Mouse (Mus musculus) right cerebral cortex, postnatal 14 days (tissue): ENCODE results near the gene Anxa4.
A peak's percentile ranks its signal among the peaks of the same experiment; 100 is the strongest.

ENCODE experiments used
- DNase-seq: peaks from one replicate; pipeline ENCODE4 v3.0.0; 2022

Anxa4 gene

DNA sequence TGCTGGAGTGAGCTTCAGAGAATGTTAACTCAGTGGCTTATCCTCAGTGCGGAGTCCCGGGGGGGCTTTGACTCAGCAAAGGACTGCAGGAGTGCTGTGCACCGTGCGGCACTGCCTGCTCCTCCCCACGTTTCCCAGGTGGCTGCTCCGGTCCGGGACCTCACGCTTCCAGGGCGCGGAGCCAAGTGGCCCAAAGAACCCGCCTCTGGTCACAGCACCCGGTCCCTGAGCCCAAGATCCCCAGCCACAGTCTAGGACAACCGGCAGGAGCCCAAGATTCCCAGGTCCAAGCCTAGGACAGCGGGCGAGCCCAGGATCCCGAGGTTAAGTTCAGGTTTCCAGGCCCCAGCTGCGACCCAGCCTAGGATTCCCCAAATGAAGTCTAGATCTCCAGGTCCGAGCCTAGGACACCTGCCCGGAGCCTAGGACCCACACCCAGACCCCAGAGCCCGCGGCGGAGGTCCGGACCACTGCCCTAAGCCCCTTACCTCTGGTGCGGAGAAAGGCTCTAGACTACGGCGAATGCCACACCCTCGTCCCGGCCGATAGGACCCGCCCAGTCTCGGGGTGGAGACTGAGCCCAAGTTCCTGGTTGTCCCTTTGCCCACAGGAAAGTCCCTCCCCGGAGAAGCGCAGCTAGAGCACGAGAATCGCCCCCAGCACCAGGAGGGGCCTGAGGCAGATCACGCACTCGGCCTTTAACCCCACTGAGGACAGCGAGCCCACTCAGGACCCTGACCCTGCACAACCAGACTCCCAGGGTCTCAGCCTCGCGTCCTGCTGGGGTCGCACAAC lies at the start of gene Anxa4:
Gene Anxa4 (minus strand): TSS at position 564 of the 795 bp plus-strand sequence.
- DNase-seq: no peak

DNA sequence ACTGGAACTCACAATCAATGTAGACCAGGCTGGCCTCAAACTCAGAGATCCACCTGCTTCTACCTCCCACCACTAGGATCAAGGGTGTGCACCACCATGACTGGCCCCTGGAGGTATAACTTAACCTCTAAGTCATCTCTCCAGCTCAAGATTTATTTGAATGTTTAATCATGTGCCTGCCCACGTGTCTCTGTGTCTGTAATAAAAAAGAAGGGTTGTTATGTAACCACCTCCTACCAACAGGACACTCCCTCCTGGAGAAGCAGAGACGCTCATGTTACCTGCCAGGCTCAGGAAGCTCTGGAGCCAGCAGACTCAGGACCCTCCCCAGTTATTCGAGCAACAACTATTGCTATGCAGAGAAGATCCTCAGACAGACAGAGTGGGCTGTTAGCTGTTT lies 48.6 kb upstream of the Anxa4 start:
- no peak for DNase-seq

DNA sequence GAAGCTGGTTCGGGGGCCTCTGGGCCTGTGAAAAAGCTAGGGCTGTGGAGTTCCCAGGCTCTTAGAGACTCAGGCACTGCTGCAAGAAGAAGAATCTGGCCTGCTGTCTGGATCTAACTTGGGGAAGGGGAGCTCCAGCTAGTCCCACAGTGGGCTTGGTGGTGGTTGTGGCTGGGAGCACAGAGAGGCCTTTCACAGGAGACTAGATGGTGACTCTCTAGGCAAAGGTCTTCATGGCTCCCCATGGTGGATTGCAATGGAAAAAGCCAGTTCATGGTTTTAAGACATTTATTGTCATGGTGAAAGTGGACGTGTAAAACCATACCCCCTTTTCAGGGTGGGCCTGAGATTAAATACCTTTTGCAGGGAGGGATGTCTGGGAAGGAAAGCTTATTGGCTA lies 45.7 kb upstream of the Anxa4 start:
- no peak for DNase-seq

DNA sequence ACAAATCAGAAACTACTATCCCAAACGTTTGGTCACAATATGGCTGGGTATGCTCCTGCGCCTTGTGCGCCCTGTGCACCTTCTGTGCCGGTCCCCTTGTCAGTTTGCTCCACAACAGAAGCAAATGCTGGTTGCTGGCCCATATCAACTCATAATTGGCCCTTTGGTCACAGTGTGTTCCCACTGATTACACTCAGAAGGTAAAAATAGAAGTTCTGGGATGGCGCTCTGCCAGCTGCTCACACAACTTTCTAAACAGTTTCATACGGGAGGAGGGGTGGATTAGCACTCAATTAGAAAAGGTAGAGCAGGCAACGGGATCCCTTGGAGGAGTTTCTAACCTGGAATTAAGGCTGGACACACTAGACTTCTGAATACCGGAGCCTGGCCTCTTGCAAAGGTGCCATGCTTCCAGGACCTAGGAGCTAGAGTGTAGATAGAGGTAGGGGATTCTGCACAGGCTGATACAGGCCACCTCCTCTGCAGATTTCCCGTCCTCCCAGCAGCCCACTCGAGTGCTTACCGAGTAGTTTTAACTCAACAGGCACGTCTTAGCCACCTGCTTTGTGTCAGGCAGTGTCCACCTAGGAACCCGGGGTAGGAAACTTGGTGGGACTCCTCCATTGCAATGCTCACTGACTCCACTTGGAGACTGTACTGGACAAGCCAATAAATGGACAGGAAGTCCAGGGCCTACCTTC lies 39.6 kb upstream of the Anxa4 start:
- DNase-seq: no peak

DNA sequence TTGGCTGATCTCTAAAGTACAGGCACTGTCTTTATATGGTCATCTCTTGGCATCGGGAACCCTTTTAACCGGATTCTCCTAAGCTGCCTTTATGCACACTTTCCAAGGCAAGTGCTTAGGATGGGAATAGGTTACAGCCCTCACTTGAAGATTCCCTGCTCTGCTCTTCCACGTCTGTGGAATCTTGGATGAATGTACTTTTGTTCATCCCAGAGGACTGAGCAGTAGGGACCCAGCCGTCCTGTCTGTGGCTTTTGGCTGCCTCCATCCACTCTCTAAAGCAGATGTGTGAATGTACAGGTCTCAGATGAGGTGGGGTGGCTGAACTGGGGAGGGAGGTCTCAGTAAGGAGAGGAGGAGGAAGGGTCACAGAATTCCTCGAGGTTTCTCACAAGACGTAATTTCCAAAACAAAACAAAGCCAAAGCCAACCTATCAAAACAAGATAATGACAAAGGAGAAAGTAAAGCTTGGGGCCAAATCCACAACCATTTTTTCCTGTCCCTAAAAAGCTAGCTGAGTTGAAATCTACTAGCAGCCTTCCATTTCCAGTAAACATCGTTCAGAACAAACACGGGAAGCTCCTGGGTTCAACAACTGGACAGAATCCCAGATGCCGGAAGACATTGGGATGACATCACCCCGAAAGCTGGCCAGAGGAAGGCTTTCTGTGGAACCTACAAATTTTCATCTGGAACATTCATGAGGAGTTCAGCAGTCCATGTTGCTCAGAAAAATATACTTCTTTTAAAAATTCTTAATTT lies 37.5 kb upstream of the Anxa4 start:
- DNase-seq: no peak

DNA sequence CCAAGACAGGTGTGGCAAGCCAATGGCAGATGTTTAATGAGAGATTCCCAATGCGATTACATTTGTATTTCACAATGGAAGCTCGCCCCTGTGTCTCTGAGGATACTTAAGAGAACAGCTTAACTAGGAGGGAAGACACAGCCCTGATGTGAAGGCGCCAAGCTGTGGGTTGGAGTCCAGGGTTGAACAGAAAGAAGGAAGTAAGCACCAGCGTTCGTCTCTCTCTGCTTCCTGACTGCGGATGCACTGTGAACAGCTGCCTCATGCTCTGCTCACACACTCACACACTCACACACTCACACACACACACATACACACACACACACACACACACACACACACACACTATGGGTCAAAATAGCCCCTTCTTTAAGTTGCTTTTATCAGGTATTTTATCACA lies 36.4 kb upstream of the Anxa4 start:
- no peak for DNase-seq

DNA sequence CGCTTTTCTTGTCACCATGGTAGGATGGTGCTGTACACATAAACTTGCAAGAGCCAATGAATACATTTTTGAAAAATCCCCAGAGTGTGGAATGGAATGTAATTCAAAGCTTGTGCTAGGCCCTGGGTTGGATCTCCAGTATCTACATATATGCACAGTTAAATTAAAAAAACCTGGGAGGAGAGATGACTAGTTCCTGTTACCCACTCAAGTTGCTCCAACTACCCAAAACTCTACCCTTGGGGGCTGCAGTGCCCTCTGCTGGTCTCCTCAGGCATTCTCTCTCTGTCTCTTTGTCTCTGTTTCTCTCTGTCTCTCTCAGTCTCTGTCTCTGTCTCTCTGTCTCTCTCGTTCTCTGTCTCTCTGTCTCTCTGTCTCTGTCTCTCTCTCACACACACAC lies 34.0 kb upstream of the Anxa4 start:
- DNase-seq: no peak

DNA sequence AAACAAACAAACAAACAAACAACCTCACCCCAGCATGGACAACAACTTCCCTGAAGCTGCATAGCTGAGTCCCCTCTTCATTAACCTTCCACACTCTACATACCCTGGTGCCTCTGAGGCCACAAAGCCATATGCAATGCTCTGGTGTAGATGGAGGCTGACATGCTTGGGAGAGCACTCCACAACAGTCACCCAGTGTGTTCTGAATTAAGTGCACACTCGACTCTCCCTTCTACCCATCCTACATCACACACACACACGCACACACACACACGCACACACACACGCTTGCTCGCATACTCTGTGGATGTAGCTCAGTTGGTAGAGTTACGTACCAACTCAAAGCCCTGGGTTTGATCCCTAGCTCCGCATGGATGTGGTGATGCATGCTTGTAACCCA lies 31.0 kb upstream of the Anxa4 start:
- no peak for DNase-seq

DNA sequence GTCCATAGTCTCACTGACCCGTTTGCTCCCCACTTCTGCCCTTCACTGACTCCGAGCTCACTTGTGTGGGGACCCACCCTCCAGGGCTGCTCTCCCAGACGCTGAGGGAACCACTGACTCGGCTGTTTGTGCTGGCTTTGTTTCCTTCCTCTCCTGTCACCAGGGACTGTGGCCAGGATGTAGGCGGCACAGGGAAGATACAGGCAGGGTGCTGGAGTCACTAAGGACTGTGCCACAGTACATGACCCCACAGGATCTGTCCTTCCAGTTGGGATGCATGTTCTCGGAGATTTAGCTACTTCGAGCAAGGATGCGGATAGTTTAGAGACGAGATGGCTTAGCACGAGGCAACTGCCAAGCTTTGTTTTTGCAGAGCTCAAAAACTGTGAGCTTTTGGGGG lies 30.4 kb upstream of the Anxa4 start:
- peak; percentile 28 for DNase-seq

DNA sequence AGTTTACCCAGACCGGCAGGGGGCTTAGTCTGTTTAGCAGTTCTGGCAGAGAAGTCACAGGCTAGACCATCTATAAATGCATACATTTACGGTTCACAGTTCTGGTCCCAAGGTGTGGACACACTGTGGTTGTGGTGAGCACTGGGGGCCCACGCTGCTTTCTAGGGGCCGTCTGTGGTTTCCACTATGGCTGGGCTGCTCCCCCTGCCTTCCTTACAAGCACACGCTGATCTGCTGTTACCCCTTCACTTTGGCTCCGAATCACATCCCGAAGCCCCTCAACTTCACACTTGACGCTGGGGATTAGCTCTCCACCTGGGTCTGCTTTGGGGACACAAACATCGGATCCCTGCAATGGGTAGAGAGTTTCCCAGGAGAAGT lies 29.7 kb upstream of the Anxa4 start:
- no peak for DNase-seq

DNA sequence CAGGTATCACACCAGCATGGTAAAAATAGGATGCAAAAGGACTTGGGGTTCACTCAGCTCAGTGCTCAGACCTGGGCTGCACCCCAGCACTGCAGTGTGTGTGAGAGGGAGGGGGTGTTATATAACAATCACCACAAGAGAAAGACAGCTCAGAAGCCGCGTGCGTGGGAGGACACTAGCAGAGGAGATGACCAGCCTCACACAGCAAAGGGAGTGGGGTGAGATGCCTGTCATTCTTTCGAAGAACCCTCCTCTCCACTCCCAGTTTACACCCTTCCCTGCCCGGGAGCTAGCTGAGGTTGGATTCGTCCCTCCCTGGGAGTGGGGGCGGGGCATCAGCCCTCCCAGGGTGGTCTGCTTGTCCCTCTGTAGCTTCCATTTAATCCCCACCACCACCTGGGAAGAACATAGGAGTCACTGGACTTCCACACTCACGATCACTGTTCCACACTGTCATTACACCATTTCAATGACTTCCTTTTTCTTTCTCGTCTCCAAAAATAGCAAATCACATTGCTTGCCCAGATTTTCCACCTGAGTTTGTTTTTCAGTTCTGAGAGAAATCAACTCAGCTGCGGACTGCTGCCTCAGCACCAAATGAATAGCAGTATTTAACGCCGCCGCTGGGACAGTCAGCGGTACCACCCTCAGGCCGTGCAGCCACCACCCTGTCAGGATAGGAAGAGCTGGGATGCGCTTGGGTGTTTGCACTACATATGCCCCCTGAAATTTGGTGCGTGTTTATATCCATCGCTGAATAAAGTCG lies 29.1 kb upstream of the Anxa4 start:
- peak; percentile 73 for DNase-seq

DNA sequence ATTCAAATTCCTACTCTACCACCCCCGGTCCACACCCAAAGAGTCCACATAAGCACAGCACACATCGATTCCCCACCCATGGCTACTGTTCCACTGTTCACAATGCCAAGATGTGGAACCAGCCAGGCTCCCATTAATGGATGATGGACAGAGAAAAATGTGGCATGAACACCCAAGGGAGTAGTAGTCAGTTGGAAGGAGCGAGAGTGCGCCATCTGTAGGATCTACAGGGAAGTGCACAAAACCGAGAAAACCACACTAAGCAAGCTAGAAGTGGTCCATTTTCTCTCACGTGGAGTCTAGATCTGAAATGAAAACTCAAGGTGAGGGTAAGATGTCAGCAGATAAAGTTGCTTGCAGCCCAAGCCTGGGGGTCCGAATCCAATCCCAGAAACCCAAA lies 27.3 kb upstream of the Anxa4 start:
- DNase-seq: no peak

DNA sequence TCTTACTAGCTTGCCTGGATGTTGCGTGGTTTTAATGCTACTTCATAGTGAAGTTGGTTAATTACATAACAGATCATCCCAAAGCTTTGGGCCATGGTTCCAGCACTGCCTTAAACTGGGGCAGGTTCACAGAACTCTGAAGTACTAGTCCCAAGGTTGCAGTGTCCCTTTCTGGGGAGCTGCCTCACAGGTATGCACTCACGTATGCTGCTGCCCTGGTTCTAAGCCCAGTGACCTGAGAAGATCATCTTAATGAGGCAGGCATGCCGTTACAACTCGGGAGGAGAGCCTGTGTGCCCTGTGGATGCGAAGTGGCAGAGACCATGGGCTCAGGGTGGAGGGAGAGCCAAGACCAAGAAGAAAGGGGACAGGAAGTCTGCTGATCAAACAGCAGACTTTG lies 26.5 kb upstream of the Anxa4 start:
- no peak for DNase-seq

DNA sequence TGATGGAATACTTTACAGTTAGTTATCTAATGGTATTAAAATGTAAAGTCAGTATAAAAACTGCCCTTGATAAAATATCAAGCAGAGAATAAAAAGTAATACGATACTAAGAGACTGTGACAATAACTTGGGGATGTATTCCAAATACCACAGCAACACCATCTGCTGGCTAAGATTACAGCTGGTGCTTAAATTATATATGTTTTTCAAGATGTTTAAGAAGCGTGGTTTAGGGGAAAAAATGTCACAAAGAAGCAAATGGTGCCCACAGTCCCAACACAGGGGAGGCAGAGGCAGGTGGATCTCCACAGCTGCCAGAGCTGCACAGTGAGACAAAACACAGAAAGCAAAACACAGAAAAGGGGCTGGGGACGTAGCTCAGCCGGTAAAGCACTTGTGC lies 25.5 kb upstream of the Anxa4 start:
- no peak for DNase-seq

DNA sequence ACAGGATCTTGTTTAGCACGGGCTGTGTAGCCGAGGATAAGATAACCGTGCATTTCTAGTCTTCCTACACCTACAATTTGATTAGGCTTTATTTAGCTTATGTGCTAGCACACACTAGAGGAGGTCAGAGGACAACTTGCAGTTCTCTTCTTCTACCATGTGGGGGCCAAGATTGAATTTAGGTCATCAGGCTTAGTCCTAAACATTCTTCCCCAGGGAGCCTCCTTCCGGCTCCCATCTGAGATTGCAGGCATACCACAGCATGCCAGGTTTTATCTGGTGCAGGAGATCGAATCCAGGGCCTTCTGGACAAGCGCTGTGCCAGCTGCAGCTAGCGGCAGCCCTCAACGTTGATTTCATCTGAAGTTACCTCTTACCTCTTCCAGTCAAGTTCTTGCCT lies 23.2 kb upstream of the Anxa4 start:
- no peak for DNase-seq

DNA sequence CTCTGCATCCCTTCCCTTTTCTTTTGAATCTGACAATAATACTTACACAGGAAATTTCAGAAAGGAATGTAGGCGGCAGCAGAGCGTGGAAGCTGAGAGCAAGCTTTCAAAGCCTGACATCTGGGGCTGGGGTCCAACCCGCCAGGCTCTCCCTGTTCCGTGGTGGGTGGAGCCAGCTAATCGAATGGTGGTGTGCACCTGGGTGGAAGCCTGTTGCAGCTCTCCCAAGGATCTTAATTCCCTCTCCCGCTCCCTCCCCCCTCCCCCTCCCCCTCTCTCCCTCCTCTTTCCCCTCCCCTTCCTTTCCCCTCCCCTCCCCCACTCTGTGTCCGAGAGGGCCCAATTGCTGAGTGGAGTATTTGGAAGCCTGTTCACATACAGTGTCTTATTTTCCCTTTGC lies 22.1 kb upstream of the Anxa4 start:
- no peak for DNase-seq

DNA sequence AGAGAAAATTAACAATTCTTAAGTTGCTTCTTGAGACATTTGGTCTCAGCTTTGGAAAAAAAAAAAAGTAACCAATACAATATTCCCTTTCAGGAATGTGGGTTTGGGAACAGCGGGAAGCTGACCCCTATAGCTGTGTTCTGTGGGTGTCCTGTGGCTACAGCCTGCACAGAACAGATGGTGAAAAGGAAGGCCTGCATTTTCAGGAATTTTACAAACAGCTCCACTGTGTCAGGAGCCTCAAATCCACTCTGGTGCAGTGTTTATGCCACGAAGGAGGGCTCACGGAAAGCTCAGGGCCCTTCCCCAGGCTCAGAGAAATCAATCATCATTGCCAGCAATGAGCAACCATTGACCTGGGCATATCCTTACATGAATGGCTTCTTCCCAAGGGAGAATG lies 21.5 kb upstream of the Anxa4 start:
- no peak for DNase-seq

DNA sequence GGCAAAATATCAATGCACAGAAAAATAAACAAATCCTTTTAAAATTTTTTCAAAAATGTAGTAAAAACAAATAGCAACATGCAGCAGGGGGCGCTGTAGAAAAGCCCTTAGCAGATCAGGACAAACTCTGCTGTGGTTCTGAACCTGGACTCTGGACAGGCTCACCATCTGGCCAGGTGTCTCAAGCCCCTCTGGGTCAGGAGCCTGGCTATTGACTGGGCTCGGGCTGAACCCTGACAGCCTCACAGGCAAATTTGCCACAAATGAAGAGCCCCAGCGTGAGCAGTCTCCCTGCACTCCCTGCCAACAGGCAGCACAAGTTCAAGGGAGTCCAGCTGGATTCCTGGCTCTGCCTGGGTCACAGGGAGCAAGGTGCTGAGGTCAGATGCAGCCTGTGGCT lies 20.0 kb upstream of the Anxa4 start:
- DNase-seq: peak; percentile 76

DNA sequence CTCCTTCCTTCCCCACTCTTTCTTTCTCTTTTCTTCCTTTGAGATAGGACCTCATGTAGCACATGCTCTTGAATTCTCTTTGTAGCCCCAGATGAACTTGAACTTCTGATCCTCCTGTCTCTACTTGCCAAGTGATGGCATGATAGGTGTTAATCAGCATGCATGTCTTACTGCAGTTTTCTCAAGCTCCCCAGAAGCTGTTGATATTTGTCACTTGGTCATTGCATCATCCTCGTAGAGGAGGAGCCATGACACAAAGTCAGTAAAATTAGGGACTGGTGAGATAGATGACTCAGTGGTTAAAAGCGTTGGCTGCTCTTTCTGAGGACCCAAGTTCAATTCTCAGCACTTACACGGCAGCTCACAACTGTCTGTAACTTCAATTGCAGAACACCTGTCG lies 19.5 kb upstream of the Anxa4 start:
- no peak for DNase-seq

DNA sequence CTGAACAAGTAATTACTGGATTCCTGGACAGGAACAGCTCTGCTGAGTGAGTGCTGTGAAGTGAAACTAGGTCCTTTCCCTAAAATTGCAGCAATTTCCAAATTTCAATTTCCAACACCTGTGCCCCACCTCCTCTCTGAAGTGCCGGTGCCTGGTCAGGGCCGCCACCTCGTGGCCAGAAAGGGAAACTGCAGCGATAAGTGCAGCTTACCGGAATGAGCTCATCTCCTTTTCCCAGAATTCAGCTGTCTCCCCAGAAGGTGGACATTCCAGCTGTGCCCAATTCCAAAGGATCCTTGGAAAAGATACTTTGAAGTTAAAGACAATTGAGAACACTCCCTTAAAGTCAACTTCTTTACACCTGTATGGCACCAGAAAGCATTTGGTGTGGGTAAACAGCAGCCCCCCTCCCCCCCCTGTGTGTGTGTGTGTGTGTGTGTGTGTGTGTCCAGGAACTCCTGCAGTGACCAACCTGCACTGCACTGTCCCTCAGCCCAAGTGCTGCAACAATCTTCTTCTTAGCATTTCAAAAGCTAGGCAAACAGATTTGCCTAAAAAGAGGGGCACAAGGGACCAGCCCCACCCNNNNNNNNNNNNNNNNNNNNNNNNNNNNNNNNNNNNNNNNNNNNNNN lies 13.2 kb upstream of the Anxa4 start:
- DNase-seq: peak; percentile 68

DNA sequence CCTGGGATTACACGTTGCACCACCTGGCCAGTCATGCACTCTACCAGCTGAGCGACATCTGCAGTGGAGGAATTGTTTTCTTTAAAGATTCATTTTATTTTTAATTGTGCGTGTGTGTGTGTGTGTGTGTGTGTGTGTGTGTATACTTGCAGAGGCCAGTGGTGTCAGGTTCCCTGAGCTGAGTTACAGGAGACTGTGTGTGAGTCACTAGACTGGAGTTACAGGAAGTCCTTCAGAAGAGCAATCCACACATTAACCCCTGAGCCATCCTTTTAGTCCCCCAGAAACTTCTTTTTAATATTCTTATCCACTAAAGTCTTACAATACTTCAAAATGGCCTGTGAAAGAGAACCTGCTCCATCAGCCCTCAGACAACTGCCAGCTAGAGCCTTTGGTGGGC lies 11.3 kb upstream of the Anxa4 start:
- no peak for DNase-seq

DNA sequence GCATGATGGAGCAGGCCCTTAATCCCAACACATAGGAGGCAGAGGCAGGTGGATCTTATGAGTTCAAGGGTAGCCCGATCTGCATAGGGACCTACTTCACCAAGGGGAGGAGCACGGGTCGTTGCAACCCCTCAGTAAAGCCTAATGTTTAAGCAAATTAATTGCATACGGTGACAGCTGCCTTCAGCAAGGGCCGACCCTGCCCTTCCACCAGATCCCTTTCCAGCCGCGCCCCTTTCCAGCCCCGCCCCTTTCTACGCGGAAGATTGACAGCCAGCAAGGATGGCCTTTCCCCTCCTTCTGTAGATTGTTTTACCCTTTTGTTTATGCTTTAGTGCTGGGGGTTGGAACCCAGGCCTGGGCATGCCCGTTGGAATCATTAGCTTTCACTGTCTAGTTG lies 8.0 kb upstream of the Anxa4 start:
- DNase-seq: no peak

DNA sequence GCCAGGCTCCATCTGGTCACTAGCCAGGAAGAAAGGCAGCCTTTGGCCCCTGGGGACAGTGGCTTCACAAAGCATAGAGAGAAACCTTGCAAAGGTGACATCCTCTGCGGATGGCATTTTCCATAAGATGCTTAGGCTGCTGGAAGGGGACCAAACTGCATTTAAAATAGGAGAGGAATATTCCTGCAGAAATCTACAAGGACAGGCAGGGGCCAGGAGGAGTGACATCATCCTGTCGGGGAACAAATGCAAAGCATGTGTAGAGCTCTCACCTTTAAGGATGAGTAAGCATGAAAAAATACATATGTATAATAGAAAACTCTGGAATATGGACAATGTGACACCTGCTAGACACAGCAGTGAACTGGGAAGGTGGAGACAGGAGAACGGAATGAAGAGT lies 7.1 kb upstream of the Anxa4 start:
- DNase-seq: no peak
